Mouse (Mus musculus) heart, adult 2 months (tissue): Measurements from ENCODE around the gene Gm26620.

Source experiments
- CTCF ChIP-seq: fragments of 200-600 bp; IDR thresholded peaks from 2 replicates; pipeline ENCODE4 v1.8.1; 2022; ENCODE audit warnings: antibody characterized with exemption, mild to moderate bottlenecking, moderate library complexity
- EP300 ChIP-seq: fragments of 200-500 bp; IDR thresholded peaks from 2 replicates; pipeline ENCODE4 v1.6.1; 2011; ENCODE audit warnings: low read depth, low read length, control low read depth; ENCODE audit not compliant: insufficient read depth
- POLR2A ChIP-seq: fragments of 200-500 bp; IDR thresholded peaks from 2 replicates; pipeline ENCODE4 v1.6.1; 2011; ENCODE audit warnings: mild to moderate bottlenecking, low read depth, low read length, control low read depth; ENCODE audit not compliant: insufficient read depth

GRCm38 (mm10) chr1:170924485-170924884 lies 39.6 kb downstream of the Gm26620 start:
- TF ChIP-seq EP300 = no peak
- no peak for TF ChIP-seq CTCF
- TF ChIP-seq POLR2A = no peak
